Mouse (Mus musculus): Measurements from ENCODE around the gene Clcc1. TPM values are rescaled to one million over a fixed set of nuclear protein-coding genes. Genes with fewer than 3 reads are reported as not detected.

The Clcc1 gene
- polyA plus RNA-seq, 1 experiment: 18.6 TPM

- no peak overlapping the region for H3K27ac ChIP-seq (replicated peaks; ENCODE audit: low read depth, low read length)
- no peaks in the 10 kb centered on the region for H3K4me1 ChIP-seq (ENCODE audit: control insufficient read depth, insufficient read depth, insufficient read length, low read length)
- peak overlapping the region; percentile 96 for H3K4me3 ChIP-seq (ENCODE audit: insufficient read depth, low read depth, low read length)
Measured at GRCm38 (mm10) chr3:108721076-108721991, 67.6 kb downstream of the Clcc1 start.

GRCm38 (mm10) chr3:108722036-108722872 lies 68.5 kb downstream of the Clcc1 start, which contains the start of gene Gpsm2:
Gene Gpsm2 (minus strand): TSS chr3:108722309.
- Histone ChIP-seq H3K4me3 (ENCODE audit: insufficient read depth, low read depth, low read length) (peak within 1 kb of the TSS; percentile 96), H3K27ac (replicated peaks; ENCODE audit: low read depth, low read length) (no peak within 1 kb of the TSS), H3K4me1 (ENCODE audit: control insufficient read depth, insufficient read depth, insufficient read length, low read length) (no peaks in the 10 kb centered on the region)

GRCm38 (mm10) chr3:108726413-108726812 lies 72.7 kb downstream of the Clcc1 start:
- Histone ChIP-seq H3K27ac (replicated peaks; ENCODE audit: low read depth, low read length) (no peak overlapping the region), H3K4me3 (ENCODE audit: insufficient read depth, low read depth, low read length) (no peak overlapping the region), H3K4me1 (ENCODE audit: control insufficient read depth, insufficient read depth, insufficient read length, low read length) (no peaks in the 10 kb centered on the region)

GRCm38 (mm10) chr3:108727344-108727743 lies 73.6 kb downstream of the Clcc1 start:
- Histone ChIP-seq H3K27ac (replicated peaks; ENCODE audit: low read depth, low read length) (no peak overlapping the region), H3K4me3 (ENCODE audit: insufficient read depth, low read depth, low read length) (no peak overlapping the region), H3K4me1 (ENCODE audit: control insufficient read depth, insufficient read depth, insufficient read length, low read length) (no peaks in the 10 kb centered on the region)

GRCm38 (mm10) chr3:108727776-108728175 lies 74.1 kb downstream of the Clcc1 start:
- H3K27ac ChIP-seq (replicated peaks; ENCODE audit: low read depth, low read length): no peak overlapping the region
- H3K4me1 ChIP-seq (ENCODE audit: control insufficient read depth, insufficient read depth, insufficient read length, low read length): no peaks in the 10 kb centered on the region
- H3K4me3 ChIP-seq (ENCODE audit: insufficient read depth, low read depth, low read length): no peak overlapping the region

Other genes with a start within 250 kb of the Clcc1 start
- gene Celsr2, start 238.4 kb upstream of the Clcc1 start, polyA plus RNA-seq (2012; ENCODE audit: insufficient read depth, insufficient read length, missing spikeins): 2.4 and 4.0 TPM in 2 replicates
- gene Sars, start 208.7 kb upstream of the Clcc1 start, polyA plus RNA-seq (2012; ENCODE audit: insufficient read depth, insufficient read length, missing spikeins): 87.8 and 101 TPM in 2 replicates
- gene 1700013F07Rik, start 119.8 kb upstream of the Clcc1 start, polyA plus RNA-seq (2012; ENCODE audit: insufficient read depth, insufficient read length, missing spikeins): not detected in 2 replicates
- not detected in 2 replicates for gene 5330417C22Rik, start 117.4 kb upstream of the Clcc1 start, polyA plus RNA-seq (2012; ENCODE audit: insufficient read depth, insufficient read length, missing spikeins)
- 24.1 and 27.7 TPM in 2 replicates for gene Tmem167b, start 91.4 kb upstream of the Clcc1 start, polyA plus RNA-seq (2012; ENCODE audit: insufficient read depth, insufficient read length, missing spikeins)
- gene Taf13, start 82.2 kb upstream of the Clcc1 start, polyA plus RNA-seq (2012; ENCODE audit: insufficient read depth, insufficient read length, missing spikeins): 23.7 and 42.7 TPM in 2 replicates
- 4.5 and 5.3 TPM in 2 replicates for gene Wdr47, start 62.6 kb upstream of the Clcc1 start, polyA plus RNA-seq (2012; ENCODE audit: insufficient read depth, insufficient read length, missing spikeins)
- gene Gpsm2, start 68.4 kb downstream of the Clcc1 start, polyA plus RNA-seq (2012; ENCODE audit: insufficient read depth, insufficient read length, missing spikeins): 0.54 and 0.83 TPM in 2 replicates
- gene Aknad1, start 85.7 kb downstream of the Clcc1 start, polyA plus RNA-seq (2012; ENCODE audit: insufficient read depth, insufficient read length, missing spikeins): not detected in 2 replicates
- gene Stxbp3, start 186.6 kb downstream of the Clcc1 start, polyA plus RNA-seq (2012; ENCODE audit: insufficient read depth, insufficient read length, missing spikeins): 21.5 and 25.5 TPM in 2 replicates
- 0.38 TPM in 1 of 2 replicates, not detected in the other for gene Fndc7, start 236.1 kb downstream of the Clcc1 start, polyA plus RNA-seq (2012; ENCODE audit: insufficient read depth, insufficient read length, missing spikeins)